Mouse (Mus musculus) CD4-positive helper T cell, adult 2 months (primary cell): ENCODE data around the gene 1190005I06Rik.

Experiments
- DNase-seq: peaks from one replicate; pipeline ENCODE4 v3.0.0-alpha.2; 2012; ENCODE audit warnings: low read depth, missing footprints, low spot score

1190005I06Rik gene

GRCm38 (mm10) chr8:120620441-120620840 is 27.0 kb downstream of the 1190005I06Rik start:
- no peak for DNase-seq

- no peak for DNase-seq
Measured at GRCm38 (mm10) chr8:120619235-120620180, 27.9 kb downstream of the 1190005I06Rik start.

DNA sequence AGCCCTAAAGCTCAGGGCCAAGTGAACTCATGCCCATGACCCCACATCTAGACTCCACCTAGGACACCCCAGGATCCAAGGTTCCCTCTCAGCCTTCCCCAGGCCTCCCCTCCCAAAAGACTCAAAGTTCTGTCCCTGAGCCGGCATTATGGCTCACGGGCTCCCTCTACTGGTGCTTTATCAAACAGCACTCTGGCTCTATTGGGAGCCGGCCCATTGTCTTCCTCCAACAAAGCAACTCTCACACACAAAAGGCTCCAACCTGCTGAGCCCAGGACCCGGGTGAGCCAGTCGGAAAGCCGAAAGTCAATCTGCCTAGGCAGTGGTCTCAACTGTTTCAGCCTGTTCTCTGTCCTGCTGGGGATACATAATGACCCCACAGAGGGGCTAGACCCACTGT is 29.3 kb downstream of the 1190005I06Rik start:
- DNase-seq, result peak; percentile 62

GRCm38 (mm10) chr8:120616663-120617626 is 30.5 kb downstream of the 1190005I06Rik start:
- DNase-seq, result no peak

GRCm38 (mm10) chr8:120614491-120614890 is 32.9 kb downstream of the 1190005I06Rik start:
- no peak for DNase-seq

- no peak for DNase-seq
Measured at GRCm38 (mm10) chr8:120610824-120611223, 36.6 kb downstream of the 1190005I06Rik start.

GRCm38 (mm10) chr8:120607885-120608284 is 39.5 kb downstream of the 1190005I06Rik start:
- DNase-seq, result peak; percentile 64

GRCm38 (mm10) chr8:120607460-120607859 is 40.0 kb downstream of the 1190005I06Rik start:
- DNase-seq, result no peak

GRCm38 (mm10) chr8:120602672-120603071 is 44.8 kb downstream of the 1190005I06Rik start:
- no peak for DNase-seq

GRCm38 (mm10) chr8:120599504-120599903 is 47.9 kb downstream of the 1190005I06Rik start:
- DNase-seq, result peak; percentile 68

DNA sequence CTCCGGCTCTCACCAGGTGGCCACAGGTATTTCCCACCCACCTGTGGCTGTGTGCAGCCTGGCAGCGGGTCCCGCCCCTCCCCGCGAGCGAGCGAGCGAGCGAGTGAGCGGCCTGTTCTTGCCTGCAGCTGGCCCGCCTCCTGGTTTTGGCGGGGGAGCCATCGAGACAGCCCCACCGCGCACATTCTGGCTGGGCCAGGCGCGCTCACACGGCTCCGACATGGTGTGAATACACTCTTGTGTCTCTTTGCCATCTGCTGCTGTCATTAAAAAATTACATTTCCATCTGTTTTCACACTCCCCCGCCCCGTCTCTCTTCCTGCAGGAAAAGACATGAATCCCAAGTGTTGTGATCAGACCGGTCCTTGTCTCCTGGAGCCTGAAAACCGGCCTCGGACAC is 48.9 kb downstream of the 1190005I06Rik start:
- no peak for DNase-seq

- peak; percentile 67 for DNase-seq
Measured at GRCm38 (mm10) chr8:120595963-120596362, 51.5 kb downstream of the 1190005I06Rik start.

DNA sequence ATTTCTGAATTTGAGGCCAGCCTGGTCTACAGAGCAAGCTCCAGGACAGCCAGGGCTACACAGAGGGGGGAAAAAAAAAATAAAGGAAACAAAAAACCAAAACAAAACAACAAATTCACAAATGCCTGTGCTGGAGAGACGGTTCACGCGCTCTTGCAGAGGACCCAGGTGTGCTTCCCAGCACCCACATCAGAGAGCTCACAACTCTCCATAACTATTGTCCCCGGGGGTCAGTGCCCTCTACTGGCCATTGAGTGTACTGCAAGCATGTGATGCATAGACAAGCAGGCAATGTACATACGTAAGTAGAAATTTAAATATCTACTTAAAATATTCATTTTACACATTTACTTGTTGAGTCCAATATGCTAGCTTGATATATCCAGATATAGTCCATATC is 52.9 kb downstream of the 1190005I06Rik start:
- DNase-seq, result peak; percentile 55

GRCm38 (mm10) chr8:120591587-120592292 is 55.7 kb downstream of the 1190005I06Rik start:
- no peak for DNase-seq

DNA sequence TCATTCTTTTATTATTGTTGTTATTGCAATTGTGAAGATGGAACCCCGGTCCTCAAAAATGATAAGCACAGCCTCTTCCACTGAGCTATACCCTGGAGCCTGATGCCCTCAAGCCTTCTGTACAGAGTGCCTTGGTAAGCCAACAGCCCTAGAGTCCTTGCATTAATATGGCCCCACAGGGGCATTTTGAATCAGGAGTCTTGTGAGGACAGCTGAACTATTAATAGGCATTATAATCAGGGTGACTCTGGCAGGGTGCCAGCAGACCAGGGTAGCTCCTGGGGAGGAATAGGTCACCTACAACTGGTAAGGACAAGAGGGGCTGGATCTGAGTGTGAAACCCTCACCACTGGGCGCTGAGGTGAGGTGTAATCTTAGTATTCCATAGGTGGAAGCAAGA is 57.5 kb downstream of the 1190005I06Rik start:
- no peak for DNase-seq

GRCm38 (mm10) chr8:120588908-120589771 is 58.3 kb downstream of the 1190005I06Rik start, which contains the start of gene Gins2:
Gene Gins2, minus strand, starts transcription at chr8:120589304.
- peak; percentile 99 for DNase-seq

GRCm38 (mm10) chr8:120585521-120585920 is 61.9 kb downstream of the 1190005I06Rik start:
- no peak for DNase-seq

DNA sequence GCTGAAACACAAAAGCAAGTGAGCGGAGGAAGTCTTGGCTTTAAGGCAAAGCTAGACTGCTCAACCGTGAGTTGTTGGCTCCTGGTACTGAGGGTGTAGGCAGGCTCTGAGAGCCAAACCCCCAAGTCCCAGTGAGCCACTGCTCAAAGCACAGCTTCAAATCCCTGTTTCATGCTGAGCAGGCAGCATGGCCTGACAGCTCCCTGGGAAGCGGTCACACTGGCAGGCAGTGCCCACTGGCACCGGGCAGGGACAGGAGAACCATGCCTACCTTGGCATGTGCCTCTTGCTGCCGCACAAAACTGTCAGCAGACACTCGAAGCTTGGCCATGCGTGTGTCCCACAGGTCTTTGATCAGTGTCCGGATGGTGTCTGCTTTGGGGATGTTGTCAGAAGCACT is 65.6 kb downstream of the 1190005I06Rik start:
- no peak for DNase-seq

- DNase-seq, result no peak
Measured at GRCm38 (mm10) chr8:120581329-120581728, 66.1 kb downstream of the 1190005I06Rik start.

- no peak for DNase-seq
Measured at GRCm38 (mm10) chr8:120580336-120581000, 67.0 kb downstream of the 1190005I06Rik start.
